Mouse (Mus musculus) left cerebral cortex, postnatal 14 days (tissue): Measurements from ENCODE around the gene Tcn2. TPM values are rescaled to one million over a fixed set of nuclear protein-coding genes. Genes with fewer than 3 reads are reported as not detected.

Experiments used
- DNase-seq, 2 experiments: peaks; one replicate each; pipeline ENCODE4 v3.0.0; 2021 to 2022; ENCODE audit warnings: low spot score in 2 of 2, mixed read lengths in 1 of 2
- intact Hi-C: fragments of 180-260 bp; cut with DNase I; formaldehyde crosslinking; loops from one replicate; pipeline ENCODE4 v1.15.1; 2025
- total RNA-seq, 2 experiments: library from RNA; stranded (reverse); gene quantifications; 2 replicates each; pipeline ENCODE4 v1.2.3; 2021

Gene Tcn2
- total RNA-seq, 2 experiments from 2014 or later = 15.9 to 18.4 TPM

DNA sequence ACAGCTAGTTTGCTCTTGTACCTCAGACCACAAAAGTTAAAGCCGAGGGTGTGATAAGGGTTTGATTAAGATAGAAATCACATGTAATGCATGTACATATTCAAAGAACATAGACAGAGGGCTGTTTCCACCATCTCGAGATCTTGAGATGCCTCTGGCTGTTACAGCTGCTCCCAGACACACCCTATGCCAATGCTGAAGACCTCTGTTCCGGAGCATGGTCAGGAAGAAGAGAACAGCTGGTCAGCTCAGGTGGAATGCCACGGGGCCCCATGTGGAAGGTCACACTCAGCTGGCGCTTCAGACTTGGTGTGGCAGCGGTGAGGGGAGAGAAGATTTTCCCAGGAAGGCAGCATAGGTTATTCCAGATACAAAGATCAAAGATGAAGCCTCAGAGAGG is 27.3 kb downstream of the Tcn2 start:
- DNase-seq = no peak
- intact Hi-C loops = no loop called here

- intact Hi-C loops = no loop called here
- DNase-seq = peak; percentile 68 to 70
Observed at GRCm38 (mm10) chr11:3903046-3903445, 28.9 kb downstream of the Tcn2 start.

DNA sequence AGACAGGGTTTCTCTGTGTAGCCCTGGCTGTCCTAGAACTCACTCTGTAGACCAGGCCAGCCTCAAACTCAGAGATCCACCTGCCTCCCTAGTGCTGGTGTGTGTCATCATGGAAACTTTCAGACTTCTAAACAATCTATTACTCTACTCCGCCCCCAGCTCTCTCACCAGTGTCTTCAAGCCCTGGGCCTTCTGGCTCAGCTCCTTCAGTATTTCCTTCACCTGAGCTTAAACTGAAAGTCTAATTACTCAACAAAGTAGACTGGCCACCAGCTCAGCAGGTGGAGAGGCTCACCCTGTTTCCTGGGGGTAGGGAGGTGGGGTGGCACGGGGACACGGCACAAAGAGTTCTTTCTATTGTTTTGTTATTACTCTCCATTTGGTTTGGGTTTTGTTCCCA is 29.4 kb downstream of the Tcn2 start:
- intact Hi-C loops = no loop called here
- no peak for DNase-seq

DNA sequence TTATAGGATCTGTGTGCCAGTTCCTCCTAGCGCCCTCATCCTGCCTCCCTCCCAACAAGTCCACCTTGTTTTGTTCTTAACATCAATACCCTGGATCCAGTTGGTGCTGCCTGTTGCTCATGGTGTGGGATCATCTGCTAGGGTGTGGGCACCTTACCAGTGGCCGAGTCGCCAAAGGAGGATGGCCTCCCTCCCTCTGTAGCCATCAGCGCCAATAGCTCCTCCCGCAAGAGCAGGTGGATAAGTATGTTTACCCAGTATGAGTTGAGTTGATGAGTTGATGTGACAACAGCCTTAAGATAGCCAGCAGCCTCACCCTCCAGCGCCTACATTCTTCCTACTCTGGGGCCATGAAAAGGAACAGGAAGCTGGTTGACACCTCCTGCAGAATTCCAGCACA is 31.7 kb downstream of the Tcn2 start:
- intact Hi-C loops = no loop called here
- no peak for DNase-seq

DNA sequence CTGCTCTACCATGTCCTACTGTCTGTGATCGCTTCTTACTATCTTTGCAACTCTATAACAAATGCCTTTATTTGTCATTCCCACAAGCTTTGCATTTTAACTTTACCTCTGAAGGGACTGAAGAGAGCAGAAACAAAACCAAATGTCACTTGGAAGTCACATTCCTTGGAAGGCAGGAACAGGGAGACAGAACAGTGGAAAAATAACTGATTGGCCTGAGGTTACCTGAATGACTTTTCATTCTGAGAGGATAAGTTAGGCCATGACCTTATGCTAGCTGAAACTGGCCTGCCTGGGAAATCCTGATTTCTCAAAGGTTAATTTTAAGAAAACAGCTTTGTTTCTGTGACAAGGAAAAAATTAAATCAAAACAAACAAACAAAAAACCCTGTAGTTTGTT is 36.0 kb downstream of the Tcn2 start:
- intact Hi-C loops = loop anchor here (2.0 kb wide), 1 partner anchor 17 kb away; no protein-coding TSS in a partner anchor
- no peak for DNase-seq

DNA sequence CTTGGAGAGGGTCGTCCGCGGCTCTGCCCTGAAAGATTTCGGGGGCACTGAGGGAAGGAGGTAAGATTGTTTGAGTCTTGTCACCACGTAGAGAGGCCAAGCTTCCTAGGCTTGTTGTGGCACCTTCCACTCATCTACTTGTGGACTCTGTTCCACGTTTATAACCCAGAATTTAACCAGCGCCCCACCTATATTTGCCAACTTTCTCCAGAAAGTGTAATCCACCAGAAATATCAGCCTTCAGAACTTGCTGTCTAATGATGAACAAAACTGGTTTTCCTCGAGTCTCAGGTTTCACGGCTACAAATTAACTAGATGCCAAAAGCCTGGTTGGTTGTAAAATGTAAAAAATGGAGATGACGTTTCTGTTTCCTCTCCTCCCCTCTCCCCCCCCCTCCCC is 36.5 kb downstream of the Tcn2 start:
- no peak for DNase-seq
- intact Hi-C loops = loop anchor here (2.0 kb wide), 1 partner anchor 17 kb away; no protein-coding TSS in a partner anchor

DNA sequence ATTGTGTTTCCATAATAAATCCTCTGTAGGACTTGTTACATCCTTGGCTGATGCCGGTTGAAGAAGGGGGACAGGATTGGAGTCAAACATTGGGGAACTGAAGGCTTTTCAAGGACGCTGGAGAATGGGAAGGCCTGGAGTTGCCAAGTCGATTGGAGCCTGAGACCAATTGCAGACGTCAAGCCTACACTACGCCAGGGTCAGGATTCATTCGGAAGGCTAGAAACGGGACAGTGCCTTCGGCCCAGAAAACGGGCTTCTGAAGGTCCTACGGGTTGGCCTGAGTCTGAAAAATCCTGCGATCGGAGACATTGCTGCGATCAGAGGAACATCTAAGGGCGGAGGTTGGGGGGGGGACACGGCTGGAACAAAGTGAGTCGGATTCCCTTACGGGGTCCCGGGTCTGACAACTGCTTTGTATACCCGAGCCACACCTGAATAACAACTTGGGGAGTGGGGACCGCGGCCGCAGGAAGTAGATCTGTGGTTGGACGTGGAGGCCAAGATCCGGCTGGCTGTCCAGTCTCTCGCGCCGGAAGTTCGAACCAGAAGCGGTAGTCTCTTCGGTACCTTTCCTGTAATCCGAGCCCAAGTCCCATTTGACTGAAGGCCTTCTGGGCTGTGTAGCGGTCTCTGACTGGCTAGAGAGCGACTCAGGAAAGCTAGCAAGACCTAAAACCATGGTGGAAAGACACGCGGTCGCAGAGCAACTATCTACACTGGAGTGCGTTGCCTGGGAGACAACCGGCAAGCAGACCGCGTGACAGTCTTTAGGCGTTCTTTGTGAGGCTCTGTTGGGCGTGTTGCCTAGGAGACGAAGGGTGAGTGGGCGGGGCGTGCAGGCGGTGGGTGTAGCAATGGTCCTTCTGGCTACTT is 37.3 kb downstream of the Tcn2 start, which contains the start of the genes 4921536K21Rik and Dusp18:
TSS of gene 4921536K21Rik (minus strand) at position 693 of the 876 bp plus-strand sequence.
TSS of gene Dusp18 (plus strand) at position 835 of the 876 bp plus-strand sequence.
- DNase-seq = peak; percentile 97 to 98
- intact Hi-C loops = loop anchor here (2.0 kb wide), 1 partner anchor 18 kb away; no protein-coding TSS in a partner anchor

DNA sequence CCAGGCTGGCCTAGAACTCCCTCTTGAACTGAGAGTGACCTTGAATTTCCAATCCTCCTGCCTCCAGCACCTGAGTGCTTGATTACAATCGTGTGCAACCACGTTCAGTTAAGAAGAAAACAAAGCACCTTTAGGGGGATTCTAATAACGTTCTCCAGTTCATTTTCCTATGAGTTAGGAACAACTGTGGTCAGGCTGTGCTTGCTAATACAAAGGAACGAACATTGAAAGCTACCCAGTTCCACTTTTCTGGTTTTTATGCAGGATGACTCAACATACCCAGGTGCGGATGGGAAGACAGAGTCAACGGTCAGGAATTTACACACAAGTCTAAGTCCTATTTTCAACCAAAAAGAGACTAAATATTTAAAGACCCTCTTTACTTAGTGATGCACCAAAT is 38.0 kb downstream of the Tcn2 start:
- intact Hi-C loops = loop anchor here (2.0 kb wide), 1 partner anchor 19 kb away; no protein-coding TSS in a partner anchor
- no peak for DNase-seq

- intact Hi-C loops = no loop called here
- no peak for DNase-seq
Observed at GRCm38 (mm10) chr11:3887331-3887730, 44.6 kb downstream of the Tcn2 start.

GRCm38 (mm10) chr11:3883711-3884110 is 48.2 kb downstream of the Tcn2 start:
- intact Hi-C loops = loop anchor here (5.0 kb wide), 1 partner anchor 66 kb away; no protein-coding TSS in a partner anchor
- DNase-seq = no peak

GRCm38 (mm10) chr11:3879836-3880235 is 52.1 kb downstream of the Tcn2 start:
- peak; percentile 70 to 85 for DNase-seq
- intact Hi-C loops = loop anchor here (5.0 kb wide), 1 partner anchor 63 kb away; no protein-coding TSS in a partner anchor

- no peak for DNase-seq
- intact Hi-C loops = no loop called here
Observed at GRCm38 (mm10) chr11:3878660-3879059, 53.3 kb downstream of the Tcn2 start.

DNA sequence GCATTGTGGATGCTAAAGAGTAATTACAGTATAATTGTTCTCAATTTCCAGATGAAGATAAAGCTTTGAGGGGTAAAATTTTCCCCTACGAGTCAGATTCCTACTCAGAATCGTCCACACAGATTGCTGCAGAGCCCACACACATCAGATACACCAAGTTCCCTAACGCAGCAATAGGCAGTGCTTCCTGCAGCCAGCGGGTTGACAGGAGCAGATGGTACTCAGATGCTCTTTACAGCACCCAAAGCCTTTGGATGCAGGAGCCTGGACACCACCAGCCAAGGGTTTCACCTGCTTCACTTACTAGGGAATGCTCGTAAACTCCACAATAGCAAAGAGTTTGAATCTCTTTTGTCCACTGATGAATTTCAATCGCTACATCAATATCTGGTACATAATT is 55.5 kb downstream of the Tcn2 start:
- intact Hi-C loops = no loop called here
- no peak for DNase-seq

Other genes with a start within 250 kb of the Tcn2 start
- 100 to 1,000 TPM; 153 to 161 TPM for gene Osbp2, start 68.3 kb downstream of the Tcn2 start, total RNA-seq
- gene 4921536K21Rik, start 37.1 kb downstream of the Tcn2 start, total RNA-seq = under 1 TPM; 0.40 to 0.49 TPM
- 10 to 100 TPM; 24.0 to 29.6 TPM for gene Dusp18, start 36.9 kb downstream of the Tcn2 start, total RNA-seq
- 10 to 100 TPM; 24.1 to 26.1 TPM for gene Slc35e4, start 17.5 kb downstream of the Tcn2 start, total RNA-seq
- 10 to 100 TPM; 35.5 to 40.4 TPM for gene Pes1, start 31.8 kb upstream of the Tcn2 start, total RNA-seq
- gene 4930556J24Rik, start 44.6 kb upstream of the Tcn2 start, total RNA-seq = not detected
- 10 to 100 TPM; 10.8 to 18.5 TPM for gene Gal3st1, start 51.5 kb upstream of the Tcn2 start, total RNA-seq
- gene Sec14l4, start 99.3 kb upstream of the Tcn2 start, total RNA-seq = under 1 TPM; 0.22 to 0.40 TPM
- gene Sec14l3, start 132.7 kb upstream of the Tcn2 start, total RNA-seq = 1 to 10 TPM; 2.0 to 2.1 TPM
- gene Mtfp1, start 163.3 kb upstream of the Tcn2 start, total RNA-seq = 100 to 1,000 TPM; 103 to 106 TPM
- gene Sec14l2, start 191.3 kb upstream of the Tcn2 start, total RNA-seq = 10 to 100 TPM; 24.5 to 25.9 TPM
- gene Rnf215, start 203.0 kb upstream of the Tcn2 start, total RNA-seq = 10 to 100 TPM; 35.2 to 38.0 TPM
- gene Ccdc157, start 228.1 kb upstream of the Tcn2 start, total RNA-seq = 10 to 100 TPM; 14.0 to 16.5 TPM
- gene Sf3a1, start 228.2 kb upstream of the Tcn2 start, total RNA-seq = 10 to 100 TPM; 68.8 to 78.6 TPM